Mouse (Mus musculus) forebrain, embryonic 12.5 days (tissue): ENCODE measurements around the gene Ahnak2. TPM values are rescaled to one million over a fixed set of nuclear protein-coding genes. Genes with fewer than 3 reads are reported as not detected.

Experiments
- microRNA-seq: library from miRNA; unstranded; fragments of <30 nt; microRNA quantifications from one replicate; pipeline ENCODE4, GENCODE M21; 2017
- polyA plus RNA-seq: library from polyadenylated mRNA; unstranded; fragments of >200 nt; fragmentation: Nextera tagmentation; extraction: Ambion mirVana; gene quantifications from 2 replicates; pipeline ENCODE4 v1.2.1, GENCODE M21; 2016

Ahnak2 gene
- polyA plus RNA-seq, 1 experiment from 2014 or later: 0.19 TPM

Small RNA genes within 50 kb of the gene (microRNA-seq; reads per million reads assigned to microRNA genes)
- not detected for gene Mir6940

Other genes starting within 250 kb of the Ahnak2 start
- gene Inf2, start 213.9 kb downstream of the Ahnak2 start, polyA plus RNA-seq: 0.70 and 1.3 TPM in 2 replicates
- 2.0 and 2.8 TPM in 2 replicates for gene Adssl1, start 182.6 kb downstream of the Ahnak2 start, polyA plus RNA-seq
- gene Siva1, start 158.0 kb downstream of the Ahnak2 start, polyA plus RNA-seq: 151 and 173 TPM in 2 replicates
- 47.0 and 71.6 TPM in 2 replicates for gene Akt1, start 127.8 kb downstream of the Ahnak2 start, polyA plus RNA-seq
- 4.6 and 5.1 TPM in 2 replicates for gene Zbtb42, start 123.8 kb downstream of the Ahnak2 start, polyA plus RNA-seq
- gene Cep170b, start 82.2 kb downstream of the Ahnak2 start, polyA plus RNA-seq: 14.4 and 16.3 TPM in 2 replicates
- gene Pld4, start 42.0 kb downstream of the Ahnak2 start, polyA plus RNA-seq: 3.6 and 3.9 TPM in 2 replicates
- gene Clba1, start 6.3 kb upstream of the Ahnak2 start, polyA plus RNA-seq: 13.7 and 15.6 TPM in 2 replicates
- gene Cdca4, start 26.8 kb upstream of the Ahnak2 start, polyA plus RNA-seq: 144 and 149 TPM in 2 replicates
- not detected in 2 replicates for gene Gpr132, start 65.6 kb upstream of the Ahnak2 start, polyA plus RNA-seq
- gene Jag2, start 127.1 kb upstream of the Ahnak2 start, polyA plus RNA-seq: 5.6 and 6.2 TPM in 2 replicates
- gene Nudt14, start 139.5 kb upstream of the Ahnak2 start, polyA plus RNA-seq: 51.5 and 54.4 TPM in 2 replicates
- 28.2 and 29.2 TPM in 2 replicates for gene Btbd6, start 173.8 kb upstream of the Ahnak2 start, polyA plus RNA-seq
- 70.2 and 74.2 TPM in 2 replicates for gene Brf1, start 198.0 kb upstream of the Ahnak2 start, polyA plus RNA-seq
- 26.3 and 27.6 TPM in 2 replicates for gene Pacs2, start 211.9 kb upstream of the Ahnak2 start, polyA plus RNA-seq